Mouse (Mus musculus) lung, postnatal 36 days (tissue): ENCODE data around the gene Tbca.

Experiments used
- DNase-seq: peaks from one replicate; pipeline ENCODE4 v3.0.0; 2022; ENCODE audit warnings: mixed read lengths

Tbca gene

DNA sequence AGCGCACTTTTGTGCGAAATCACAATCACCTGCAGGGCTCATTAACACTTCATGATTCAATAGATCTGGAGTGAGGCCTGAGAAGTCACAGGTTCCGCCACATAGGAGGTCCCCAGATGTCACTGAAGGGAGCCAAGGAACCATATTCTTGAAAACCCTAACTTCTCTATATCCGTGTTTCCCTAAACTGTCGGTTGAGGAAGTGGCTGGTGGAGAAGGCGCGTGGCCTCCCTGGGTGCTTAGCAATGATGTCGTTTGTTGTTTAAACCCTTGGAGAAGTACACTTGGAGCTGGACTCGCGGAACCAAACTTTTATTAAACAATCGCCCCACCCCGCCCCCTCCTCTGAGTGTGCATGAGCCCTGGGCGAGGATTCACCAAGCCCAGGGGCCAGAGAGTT lies 60.6 kb downstream of the Tbca start:
- peak; percentile 29 for DNase-seq

DNA sequence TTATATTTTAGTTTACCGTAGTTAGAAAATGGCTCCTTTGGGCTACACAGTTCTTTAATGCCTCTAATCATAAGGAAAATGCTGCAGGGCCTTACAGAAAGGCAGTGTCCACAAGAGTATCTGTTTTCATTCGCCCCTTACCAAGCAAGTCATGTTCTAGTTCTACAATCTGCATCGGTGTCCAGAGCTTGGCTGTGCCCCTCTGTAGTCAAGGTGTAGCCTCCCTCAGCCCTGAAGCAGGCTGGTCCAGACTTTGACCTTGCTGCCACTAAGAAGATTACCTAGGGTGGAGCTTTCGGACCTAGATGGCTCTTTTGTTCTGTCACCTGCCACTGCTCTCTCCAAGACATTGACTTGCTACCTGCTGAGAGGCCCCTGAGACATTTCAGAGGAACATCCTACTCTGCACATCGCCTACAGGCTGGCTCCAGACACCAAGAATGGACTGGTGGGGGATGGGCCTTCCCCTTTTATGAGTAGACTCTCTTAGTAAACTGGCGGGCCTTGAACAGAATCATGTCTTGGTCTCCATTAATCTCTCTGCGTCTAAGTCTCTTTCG lies 69.4 kb downstream of the Tbca start:
- no peak for DNase-seq

DNA sequence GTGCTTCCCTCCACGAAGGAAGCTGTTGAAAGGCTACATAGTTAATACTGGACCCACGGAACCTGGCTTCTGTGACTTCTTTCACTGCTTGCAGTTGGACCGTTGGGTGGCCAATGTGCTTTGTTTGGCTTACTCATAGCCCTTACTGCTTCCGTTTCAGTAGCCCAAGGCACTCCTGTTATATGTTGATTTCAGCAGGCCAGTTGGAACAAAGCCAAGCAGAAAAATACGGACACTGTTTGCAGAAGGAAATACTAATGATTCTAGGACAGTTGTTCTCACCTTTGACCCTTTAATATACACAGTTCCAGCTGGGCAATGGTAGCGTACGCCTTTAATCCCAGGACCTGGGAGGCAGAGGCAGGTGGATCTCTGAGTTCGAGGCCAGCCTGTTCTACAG lies 70.5 kb downstream of the Tbca start:
- no peak for DNase-seq

GRCm38 (mm10) chr13:94862491-94863230 lies 74.0 kb downstream of the Tbca start:
- DNase-seq = no peak

- DNase-seq = no peak
These were observed 78.2 kb downstream of the Tbca start for GRCm38 (mm10) chr13:94866906-94867305.

DNA sequence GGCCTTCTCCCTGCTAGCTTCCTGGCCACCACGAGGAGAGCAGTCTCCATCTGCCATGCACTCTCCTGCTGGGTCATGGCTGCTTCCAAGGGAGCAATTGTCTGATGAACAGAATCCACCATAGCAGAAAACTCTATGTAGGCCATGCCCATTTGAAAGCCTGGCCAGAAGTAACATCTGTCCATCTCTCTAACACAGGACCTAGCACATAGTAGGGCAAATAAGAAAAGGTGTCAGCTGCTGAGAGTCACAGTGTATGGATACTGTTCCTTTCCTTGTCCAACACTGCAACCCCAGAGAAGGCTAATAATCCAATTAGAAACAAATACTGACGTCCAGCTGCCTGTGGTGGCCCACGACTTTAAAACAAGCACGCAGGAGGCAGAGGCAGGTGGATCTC lies 79.1 kb downstream of the Tbca start:
- DNase-seq = no peak

GRCm38 (mm10) chr13:94868478-94868950 lies 79.8 kb downstream of the Tbca start:
- DNase-seq = peak; percentile 12

DNA sequence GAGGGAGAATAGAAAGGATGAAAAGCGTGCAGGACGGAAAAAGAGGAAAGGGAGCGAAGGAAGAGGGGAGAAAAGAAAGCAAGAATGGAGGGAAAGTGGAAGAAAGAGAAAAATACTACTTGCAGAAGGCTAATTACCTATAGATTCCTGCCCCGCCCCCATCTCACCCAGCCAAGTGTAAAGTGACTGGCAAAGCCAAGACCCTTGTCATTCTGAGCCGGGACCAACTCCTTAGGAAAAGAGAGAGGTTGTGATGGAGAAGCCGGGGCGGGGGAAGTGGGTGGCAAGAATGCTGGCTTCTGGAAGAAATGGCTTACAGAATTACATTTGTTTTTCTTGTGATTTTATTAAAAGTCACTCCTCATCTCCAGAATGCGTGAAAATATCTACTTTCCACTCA lies 80.8 kb downstream of the Tbca start:
- no peak for DNase-seq

GRCm38 (mm10) chr13:94870071-94870460 lies 81.4 kb downstream of the Tbca start:
- no peak for DNase-seq

DNA sequence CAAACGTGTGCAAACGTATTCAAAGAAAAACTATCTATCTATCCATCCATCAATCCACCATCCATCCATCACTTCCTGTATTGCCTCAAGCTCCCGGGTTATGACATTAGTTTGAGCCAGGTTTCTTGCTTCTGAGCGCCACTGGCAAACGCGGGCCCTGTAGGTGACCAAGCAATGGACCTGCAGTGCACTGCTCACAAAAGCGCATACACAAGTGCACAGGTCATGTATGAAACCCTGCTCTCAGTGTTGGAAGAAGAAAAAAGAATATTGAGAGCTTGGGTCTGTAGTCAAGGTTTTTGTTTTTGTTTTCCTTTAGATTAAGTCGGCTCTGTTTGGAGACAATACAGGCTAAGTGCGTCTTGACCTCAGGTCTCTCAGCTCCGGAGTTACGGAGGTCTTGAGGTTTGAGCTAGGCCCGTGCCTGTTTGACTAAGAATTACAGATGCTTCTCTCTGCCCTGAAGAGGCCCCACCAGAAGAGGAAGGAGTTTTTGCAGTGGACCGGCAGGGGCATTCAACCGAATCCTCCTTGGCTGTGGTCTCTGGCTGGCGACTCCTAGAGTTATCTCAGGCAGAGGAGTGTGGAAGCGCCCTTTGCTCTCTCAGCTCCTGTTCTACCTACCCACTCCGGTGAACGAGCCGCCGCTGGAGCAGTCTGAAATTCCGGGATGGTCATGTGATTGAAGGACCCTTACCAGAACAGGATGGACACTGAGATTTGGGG lies 81.9 kb downstream of the Tbca start:
- no peak for DNase-seq

- no peak for DNase-seq
These were observed 83.2 kb downstream of the Tbca start for GRCm38 (mm10) chr13:94871806-94872320.

- DNase-seq = no peak
These were observed 83.7 kb downstream of the Tbca start for GRCm38 (mm10) chr13:94872439-94872838.

DNA sequence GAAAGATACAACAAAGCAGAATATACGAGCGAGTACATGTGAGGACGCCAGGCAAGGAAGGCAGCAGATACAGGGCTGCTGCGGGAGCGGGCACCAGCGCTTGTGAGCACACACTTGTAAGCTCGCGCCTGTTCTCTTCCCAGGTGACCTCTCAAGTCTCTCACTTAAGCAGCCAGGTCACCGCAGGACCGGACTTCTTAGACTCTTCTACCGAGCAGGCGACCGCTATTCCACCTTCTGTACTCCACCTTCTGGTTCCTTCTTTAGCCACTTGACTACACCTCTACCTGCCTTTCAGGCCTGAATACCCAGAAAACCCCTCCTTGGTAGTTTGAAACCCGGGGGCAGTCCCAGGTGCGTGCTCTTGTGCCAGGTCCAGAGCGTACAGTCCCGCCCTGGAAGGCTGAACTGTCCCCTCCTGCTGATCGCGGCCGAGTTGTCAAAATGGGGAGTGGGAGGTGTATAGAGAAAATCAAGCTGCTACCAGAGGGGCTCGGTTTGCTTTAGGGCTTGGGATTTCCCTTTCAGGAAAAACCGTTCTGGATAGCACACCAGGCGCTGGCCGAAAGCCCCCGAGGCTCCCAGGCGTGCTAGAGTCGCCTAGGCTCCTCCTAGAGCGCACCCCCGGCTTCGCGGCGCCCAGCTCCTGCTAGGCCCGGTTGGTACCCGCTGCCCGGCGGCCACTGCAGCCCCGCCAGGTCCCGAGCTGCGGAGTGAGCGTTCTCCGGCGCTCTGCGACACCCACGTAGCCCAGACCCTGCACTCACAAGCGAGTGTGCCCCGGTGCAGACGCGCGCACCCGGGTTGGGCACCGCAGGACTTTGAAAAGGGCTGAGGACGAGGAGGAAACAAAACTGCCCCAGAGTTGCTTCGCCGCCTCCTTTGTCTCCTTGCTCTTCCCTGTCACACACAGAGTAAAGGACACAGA lies 84.7 kb downstream of the Tbca start:
- DNase-seq = no peak

DNA sequence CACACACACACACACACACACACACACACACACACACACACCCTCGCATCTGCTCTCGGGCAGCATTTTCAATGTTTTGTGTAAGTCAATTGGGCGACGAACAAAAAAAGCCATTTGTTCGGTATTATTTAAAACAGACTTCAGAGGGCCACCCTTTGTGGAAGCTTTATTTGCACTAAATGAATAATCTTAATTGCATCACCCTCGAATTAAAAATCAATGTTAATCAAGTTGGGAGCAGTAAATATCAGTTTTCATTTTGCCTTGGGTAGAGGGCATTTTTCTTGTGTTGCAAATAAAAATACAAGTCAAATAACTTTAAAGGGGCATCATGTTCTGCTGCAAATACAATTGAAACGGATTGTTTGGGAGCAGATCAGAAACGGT lies 85.3 kb downstream of the Tbca start:
- DNase-seq = no peak

DNA sequence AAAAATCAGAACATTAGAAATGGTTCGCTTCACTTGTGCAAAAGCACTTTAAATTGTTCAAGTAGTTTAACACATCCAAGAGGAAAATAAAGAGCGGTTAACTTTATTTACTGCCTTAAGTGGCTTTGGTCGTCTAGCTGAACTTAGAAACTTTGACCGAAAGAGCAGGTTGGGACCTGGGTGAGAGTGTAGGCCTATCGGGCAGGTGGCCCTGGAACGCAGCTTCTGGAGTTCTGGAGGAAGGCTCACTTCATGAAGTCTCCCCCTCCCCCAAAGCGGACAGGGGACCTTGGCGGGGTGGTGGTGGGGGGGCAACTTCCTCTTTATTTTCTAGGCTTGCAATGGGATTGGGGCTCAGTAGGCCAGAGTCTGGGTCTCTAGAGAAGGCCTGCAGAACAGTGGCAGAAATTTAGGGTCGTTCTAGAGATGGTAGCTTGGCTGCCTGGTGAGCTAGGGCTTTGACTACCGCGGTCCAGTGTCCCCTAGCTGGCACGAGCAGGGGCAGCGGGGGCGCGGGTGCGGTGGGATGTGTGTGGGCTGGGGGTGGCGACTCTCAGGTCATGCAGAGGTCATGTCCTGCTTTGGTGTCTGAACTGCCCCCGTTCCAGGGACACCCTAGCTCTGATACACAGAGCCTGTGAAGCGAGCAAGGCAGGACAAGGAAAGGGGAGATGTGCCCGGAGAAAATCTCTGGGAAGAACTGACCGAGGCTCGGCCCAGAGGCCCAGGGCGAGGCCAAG lies 86.1 kb downstream of the Tbca start:
- no peak for DNase-seq

- no peak for DNase-seq
These were observed 86.7 kb downstream of the Tbca start, which contains the start of gene Otp for GRCm38 (mm10) chr13:94875396-94875880. Gene Otp, plus strand, starts transcription at chr13:94875602.

DNA sequence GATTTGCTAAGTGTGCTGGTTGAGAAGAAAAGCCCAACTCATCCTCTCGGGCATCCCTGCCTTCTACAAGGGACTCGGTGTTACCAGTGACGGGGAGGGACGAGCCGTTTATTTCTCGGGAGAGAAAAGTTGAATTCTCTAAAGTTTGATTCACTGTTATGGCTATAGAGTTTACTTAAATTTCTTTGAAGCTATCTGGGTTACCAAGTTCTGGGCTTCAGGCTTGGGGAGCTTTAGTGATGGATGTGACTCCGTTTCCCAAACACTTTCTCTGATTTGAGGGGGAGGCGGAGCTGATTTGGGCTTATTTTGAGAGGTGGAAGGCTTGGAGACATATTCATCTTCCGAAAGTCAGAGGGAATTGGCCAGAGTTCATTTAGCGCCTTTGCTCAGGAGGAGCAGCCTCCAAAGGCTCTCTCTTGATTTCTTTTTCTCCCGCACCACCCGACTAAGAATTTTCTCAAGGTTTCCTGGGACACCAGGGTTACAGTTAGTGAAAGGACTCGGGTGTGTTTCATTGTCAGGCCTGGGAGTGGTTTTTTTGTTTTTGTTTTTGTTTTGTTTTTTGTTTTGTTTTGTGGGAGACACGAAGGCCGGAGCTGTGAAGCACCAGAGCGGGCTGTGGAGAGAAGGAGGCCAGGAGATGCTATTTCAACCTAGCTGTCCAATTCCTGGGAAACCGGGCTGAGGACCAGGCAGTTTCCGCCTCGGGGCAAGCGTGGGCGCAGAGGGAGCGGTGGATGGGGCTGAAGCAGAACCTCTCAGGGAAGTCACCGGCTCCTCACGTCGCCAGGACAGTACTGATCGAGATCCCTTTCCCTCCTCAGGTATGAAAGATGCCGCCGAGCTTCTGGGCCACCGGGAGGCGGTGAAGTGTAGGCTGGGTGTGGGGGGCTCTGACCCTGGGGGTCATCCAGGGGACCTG lies 87.8 kb downstream of the Tbca start:
- no peak for DNase-seq

- DNase-seq = no peak
These were observed 88.5 kb downstream of the Tbca start for GRCm38 (mm10) chr13:94877211-94877590.

DNA sequence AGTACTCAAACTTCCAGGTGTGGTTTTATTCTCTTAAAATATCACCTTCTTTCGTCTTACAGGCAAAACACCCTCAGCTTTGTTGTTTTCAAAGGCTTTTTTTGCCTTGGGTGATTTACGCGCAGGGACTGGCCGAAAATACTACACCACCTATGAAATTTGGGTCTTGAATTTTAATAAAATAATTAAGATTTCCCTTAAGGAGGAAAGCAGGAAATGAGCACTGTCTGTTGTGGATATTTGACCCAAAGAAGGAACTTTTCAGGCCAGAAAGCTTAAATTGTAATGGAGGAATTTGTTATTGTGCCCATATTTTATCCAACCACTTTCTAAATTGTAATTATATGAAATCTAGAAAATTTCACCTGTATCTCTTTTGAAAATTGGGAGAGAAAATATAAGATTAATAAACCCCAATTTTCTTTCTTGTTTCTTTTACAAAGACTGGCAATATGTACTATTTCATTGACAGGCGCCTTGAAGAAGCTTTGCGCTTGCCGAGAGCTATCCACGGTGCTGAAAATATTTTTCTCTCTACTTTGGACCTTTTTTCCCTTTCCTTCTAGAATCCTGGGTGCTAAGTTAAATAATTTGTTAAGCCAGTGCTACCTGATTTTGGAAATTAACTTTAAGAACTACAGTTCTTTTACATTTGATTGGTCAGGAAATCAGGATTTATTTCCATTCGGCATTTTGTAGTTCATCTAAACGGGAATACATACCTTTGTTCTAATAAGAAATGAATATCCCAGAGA lies 89.5 kb downstream of the Tbca start:
- peak; percentile 7 for DNase-seq

DNA sequence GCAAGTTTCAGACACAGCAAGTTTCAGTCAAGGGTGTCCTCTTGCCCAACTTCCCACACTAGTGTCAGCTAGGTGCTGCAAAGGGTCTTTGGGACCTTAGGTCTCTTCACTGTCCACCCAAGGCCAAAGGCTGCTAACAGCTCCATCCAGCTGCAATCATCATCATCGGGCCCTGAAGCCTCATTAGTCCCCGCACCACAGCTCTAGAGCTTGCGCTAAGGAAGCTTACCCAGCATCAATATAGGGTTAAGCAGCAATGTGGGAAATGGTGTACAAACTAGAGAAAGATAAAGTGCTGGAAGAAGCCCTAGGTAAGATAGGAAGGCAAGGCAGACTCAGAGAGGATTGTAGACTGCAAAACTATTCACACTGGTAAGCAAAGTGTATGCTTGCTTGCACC lies 92.5 kb downstream of the Tbca start:
- no peak for DNase-seq
